Mouse (Mus musculus): Measurements from ENCODE around the gene Srrt. TPM values are rescaled to one million over a fixed set of nuclear protein-coding genes. Genes with fewer than 3 reads are reported as not detected.

The Srrt gene
- polyA plus RNA-seq (2014; fragmentation: Nextera tagmentation; extraction: Ambion mirVana) = 118 and 122 TPM in 2 replicates

DNA sequence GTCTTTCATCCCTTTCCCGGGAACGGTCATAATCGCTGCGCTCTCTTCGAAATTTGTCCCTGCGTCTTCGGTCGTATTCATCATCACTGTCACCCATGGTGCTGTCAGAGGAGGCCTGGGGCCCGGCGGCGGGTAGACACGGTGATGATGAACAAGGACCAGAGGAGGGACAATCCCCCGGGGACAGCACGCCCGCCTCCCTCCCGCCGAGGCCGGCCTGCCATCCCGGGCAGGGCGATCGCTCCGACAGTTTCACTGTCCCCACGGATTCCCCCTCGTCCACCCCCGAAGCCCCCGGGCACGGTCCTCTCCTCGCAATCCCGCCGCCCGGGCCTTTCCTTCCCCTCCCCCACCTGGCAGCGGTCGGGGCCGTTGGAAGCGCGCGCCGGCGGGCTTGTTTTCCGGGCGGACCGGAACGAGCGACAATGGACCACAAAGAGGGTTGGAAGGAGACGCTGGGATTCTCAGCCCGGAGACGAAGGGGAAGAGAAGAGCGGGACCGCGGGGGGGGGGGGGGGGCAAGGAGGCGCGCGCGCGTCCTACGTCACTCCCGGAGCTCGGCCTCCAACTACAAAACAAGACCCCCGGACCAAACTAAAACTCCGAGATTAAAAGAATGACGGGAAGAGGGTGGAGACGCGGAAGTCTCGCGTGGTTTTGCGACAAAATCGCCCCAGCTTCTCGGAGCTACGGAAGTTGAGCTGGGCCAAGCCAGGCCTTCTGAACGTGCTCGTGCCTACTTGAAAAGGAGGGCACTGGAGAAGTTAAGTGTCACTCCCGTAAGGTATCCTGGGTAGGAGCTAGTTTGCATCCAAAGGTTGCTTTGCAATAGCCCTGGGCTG is at the start of gene Srrt:
Gene Srrt, minus strand, starts transcription at position 604 of the 842 bp plus-strand sequence.
- peak within 1 kb of the TSS; percentile 93 for H3K27ac ChIP-seq (ENCODE audit: low read depth)
- peak within 1 kb of the TSS; percentile 80 for H3K4me2 ChIP-seq (ENCODE audit: low read length)
- peak within 1 kb of the TSS; percentile 95 for H3K9ac ChIP-seq (ENCODE audit: low read length)
- H3K36me3 ChIP-seq (ENCODE audit: control insufficient read depth, insufficient read depth, low read length) = peaks cover 72% of the 10 kb centered on the region
- no peaks in the 10 kb centered on the region for H3K9me3 ChIP-seq (ENCODE audit: control insufficient read depth, low read length)
- DNase-seq (ENCODE audit: low spot score) (peak; percentile 94), ATAC-seq (replicated peaks; ENCODE audit: low FRiP score, low TSS enrichment, low read depth) (peak; percentile 85)
- H3K4me3 ChIP-seq (ENCODE audit: low read depth, low read length) = peak within 1 kb of the TSS; percentile 88
- under 1% methylated on average over 57 of the region's 72 CpGs for WGBS
- peaks cover 30% of the 10 kb centered on the region for H3K4me1 ChIP-seq (replicated peaks; ENCODE audit: control insufficient read depth, insufficient read depth, low read length)
- H3K27me3 ChIP-seq (replicated peaks; ENCODE audit: control insufficient read depth, insufficient read depth, low read length) = no peaks in the 10 kb centered on the region

DNA sequence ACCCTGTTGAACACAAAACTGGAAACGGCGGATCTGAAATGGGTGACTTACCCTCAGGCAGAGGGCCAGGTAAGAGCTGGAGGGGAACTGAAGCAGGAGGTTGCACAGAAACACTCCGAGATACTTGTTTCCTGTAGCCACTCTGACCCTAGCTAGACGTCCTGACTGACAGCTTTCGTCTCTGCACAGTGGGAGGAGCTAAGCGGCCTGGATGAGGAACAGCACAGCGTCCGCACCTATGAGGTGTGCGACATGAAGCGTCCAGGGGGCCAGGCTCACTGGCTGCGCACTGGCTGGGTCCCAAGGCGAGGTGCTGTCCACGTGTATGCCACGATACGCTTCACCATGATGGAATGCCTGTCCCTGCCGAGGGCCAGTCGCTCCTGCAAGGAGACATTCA is 46.6 kb upstream of the Srrt start:
- no peak overlapping the region for H3K4me3 ChIP-seq (ENCODE audit: low read depth, low read length)
- no peaks in the 10 kb centered on the region for H3K27me3 ChIP-seq (replicated peaks; ENCODE audit: control insufficient read depth, insufficient read depth, low read length)
- no peak overlapping the region for H3K4me2 ChIP-seq (ENCODE audit: low read length)
- WGBS = 79% methylated on average over 17 of the region's 17 CpGs
- H3K9me3 ChIP-seq (ENCODE audit: control insufficient read depth, low read length) = no peaks in the 10 kb centered on the region
- no peak overlapping the region for H3K9ac ChIP-seq (ENCODE audit: low read length)
- H3K36me3 ChIP-seq (ENCODE audit: control insufficient read depth, insufficient read depth, low read length) = peaks cover 56% of the 10 kb centered on the region
- peaks cover 12% of the 10 kb centered on the region for H3K4me1 ChIP-seq (replicated peaks; ENCODE audit: control insufficient read depth, insufficient read depth, low read length)
- H3K27ac ChIP-seq (ENCODE audit: low read depth) = no peak overlapping the region
- no peak for ATAC-seq (replicated peaks; ENCODE audit: low FRiP score, low TSS enrichment, low read depth)
- DNase-seq (ENCODE audit: low spot score) = no peak

- Histone ChIP-seq H3K4me3 (ENCODE audit: low read depth, low read length) (peak overlapping the region; percentile 88), H3K4me2 (ENCODE audit: low read length) (peak overlapping the region; percentile 97), H3K4me1 (replicated peaks; ENCODE audit: control insufficient read depth, insufficient read depth, low read length) (peaks cover 23% of the 10 kb centered on the region), H3K9me3 (ENCODE audit: control insufficient read depth, low read length) (no peaks in the 10 kb centered on the region), H3K27ac (ENCODE audit: low read depth) (peak overlapping the region; percentile 34; the same call in 1 of the 2 replicates), H3K27me3 (replicated peaks; ENCODE audit: control insufficient read depth, insufficient read depth, low read length) (no peaks in the 10 kb centered on the region), H3K9ac (ENCODE audit: low read length) (peak overlapping the region; percentile 92), H3K36me3 (ENCODE audit: control insufficient read depth, insufficient read depth, low read length) (peaks cover 38% of the 10 kb centered on the region)
- 10% methylated on average over 16 of the region's 16 CpGs for WGBS
- ATAC-seq (replicated peaks; ENCODE audit: low FRiP score, low TSS enrichment, low read depth) (no peak), DNase-seq (ENCODE audit: low spot score) (no peak)
Observed at GRCm38 (mm10) chr5:137352011-137352975, 44.8 kb upstream of the Srrt start.

DNA sequence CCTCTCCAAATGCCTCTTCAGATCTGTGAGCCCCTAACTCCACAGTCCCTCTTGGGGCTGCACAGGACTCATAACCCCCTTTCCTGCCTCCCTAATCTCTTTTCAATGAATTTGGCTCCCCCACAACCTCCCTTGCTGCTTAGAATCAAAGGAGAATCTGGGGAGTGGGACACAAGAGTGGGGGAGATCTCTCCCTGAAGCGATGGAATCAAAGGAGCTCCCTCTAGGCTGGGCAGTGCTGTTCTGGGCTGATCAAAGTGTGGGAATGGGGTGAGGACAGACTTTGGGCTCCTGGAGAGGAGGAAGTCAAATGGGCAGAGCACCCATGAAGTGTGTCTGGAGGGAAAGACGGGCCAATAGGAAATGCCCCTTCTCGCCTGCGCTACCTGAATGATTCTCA is 43.9 kb upstream of the Srrt start:
- H3K27ac ChIP-seq (ENCODE audit: low read depth) = peak overlapping the region; percentile 91; the same call in 1 of the 2 replicates
- 10% methylated on average over 4 of the region's 4 CpGs for WGBS
- ATAC-seq (replicated peaks; ENCODE audit: low FRiP score, low TSS enrichment, low read depth) = no peak
- peak; percentile 60 for DNase-seq (ENCODE audit: low spot score)
- H3K9ac ChIP-seq (ENCODE audit: low read length) = peak overlapping the region; percentile 92
- peak overlapping the region; percentile 88 for H3K4me3 ChIP-seq (ENCODE audit: low read depth, low read length)
- peaks cover 23% of the 10 kb centered on the region for H3K4me1 ChIP-seq (replicated peaks; ENCODE audit: control insufficient read depth, insufficient read depth, low read length)
- H3K4me2 ChIP-seq (ENCODE audit: low read length) = peak overlapping the region; percentile 97
- no peaks in the 10 kb centered on the region for H3K9me3 ChIP-seq (ENCODE audit: control insufficient read depth, low read length)
- no peaks in the 10 kb centered on the region for H3K27me3 ChIP-seq (replicated peaks; ENCODE audit: control insufficient read depth, insufficient read depth, low read length)
- H3K36me3 ChIP-seq (ENCODE audit: control insufficient read depth, insufficient read depth, low read length) = peaks cover 30% of the 10 kb centered on the region

GRCm38 (mm10) chr5:137351058-137351380 is 43.5 kb upstream of the Srrt start:
- ATAC-seq (replicated peaks; ENCODE audit: low FRiP score, low TSS enrichment, low read depth) = no peak
- 2% methylated on average over 8 of the region's 8 CpGs for WGBS
- peak; percentile 64 for DNase-seq (ENCODE audit: low spot score)
- peak overlapping the region; percentile 91; the same call in 1 of the 2 replicates for H3K27ac ChIP-seq (ENCODE audit: low read depth)
- H3K4me1 ChIP-seq (replicated peaks; ENCODE audit: control insufficient read depth, insufficient read depth, low read length) = peaks cover 23% of the 10 kb centered on the region
- H3K9me3 ChIP-seq (ENCODE audit: control insufficient read depth, low read length) = no peaks in the 10 kb centered on the region
- peak overlapping the region; percentile 88 for H3K4me3 ChIP-seq (ENCODE audit: low read depth, low read length)
- peaks cover 26% of the 10 kb centered on the region for H3K36me3 ChIP-seq (ENCODE audit: control insufficient read depth, insufficient read depth, low read length)
- H3K9ac ChIP-seq (ENCODE audit: low read length) = peak overlapping the region; percentile 92
- H3K4me2 ChIP-seq (ENCODE audit: low read length) = peak overlapping the region; percentile 97
- no peaks in the 10 kb centered on the region for H3K27me3 ChIP-seq (replicated peaks; ENCODE audit: control insufficient read depth, insufficient read depth, low read length)

- Histone ChIP-seq H3K27ac (ENCODE audit: low read depth) (peak overlapping the region; percentile 91), H3K4me3 (ENCODE audit: low read depth, low read length) (peak overlapping the region; percentile 88), H3K27me3 (replicated peaks; ENCODE audit: control insufficient read depth, insufficient read depth, low read length) (no peaks in the 10 kb centered on the region), H3K4me1 (replicated peaks; ENCODE audit: control insufficient read depth, insufficient read depth, low read length) (peaks cover 23% of the 10 kb centered on the region), H3K36me3 (ENCODE audit: control insufficient read depth, insufficient read depth, low read length) (peaks cover 20% of the 10 kb centered on the region), H3K9me3 (ENCODE audit: control insufficient read depth, low read length) (no peaks in the 10 kb centered on the region), H3K4me2 (ENCODE audit: low read length) (peak overlapping the region; percentile 97), H3K9ac (ENCODE audit: low read length) (peak overlapping the region; percentile 92)
- ATAC-seq (replicated peaks; ENCODE audit: low FRiP score, low TSS enrichment, low read depth) (peak; percentile 57), DNase-seq (ENCODE audit: low spot score) (peak; percentile 69)
- under 1% methylated on average over 50 of the region's 55 CpGs for WGBS
Observed at GRCm38 (mm10) chr5:137350205-137351057, 43.0 kb upstream of the Srrt start.

DNA sequence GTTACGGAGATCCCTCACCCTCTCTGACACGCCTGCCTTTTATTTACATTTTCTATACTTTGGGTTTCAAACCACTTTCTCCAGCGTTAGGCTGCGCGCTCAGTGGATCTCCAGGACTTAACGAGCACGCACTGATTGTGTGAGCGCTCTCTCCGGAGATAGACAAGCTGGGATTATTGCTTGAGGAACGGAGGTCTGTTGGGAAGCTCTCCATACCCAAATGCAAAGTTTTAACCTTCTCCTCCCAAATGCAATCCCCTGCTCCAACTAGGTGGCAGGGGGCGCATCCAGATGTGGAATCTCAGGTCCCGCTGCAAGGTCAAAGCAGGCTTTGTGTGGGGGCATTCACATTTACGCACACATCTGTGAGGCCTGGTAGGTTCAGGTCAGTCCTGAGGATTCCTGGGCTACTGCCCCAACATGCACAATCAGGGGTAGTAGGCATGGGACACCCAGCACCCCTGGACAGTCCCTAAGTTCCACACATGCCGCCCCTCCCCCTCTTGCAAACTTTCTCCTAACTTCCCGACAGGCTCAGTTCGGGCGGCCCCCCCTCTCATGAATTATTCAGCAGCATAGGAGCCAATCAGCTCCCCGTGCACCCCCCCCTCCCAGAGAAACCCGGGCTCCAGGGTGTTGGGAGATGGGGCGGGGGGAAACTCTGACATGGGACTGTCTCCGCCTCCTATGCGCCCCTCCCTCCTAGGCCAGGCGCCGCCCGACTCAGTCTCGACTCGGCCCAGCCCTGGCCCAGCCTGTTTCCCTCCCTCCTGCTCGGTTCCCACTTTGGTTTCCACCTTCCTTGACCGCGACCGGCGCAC is 42.1 kb upstream of the Srrt start, which contains the start of gene Ephb4:
Gene Ephb4, plus strand, starts transcription at position 726 of the 821 bp plus-strand sequence.
- H3K27ac ChIP-seq (ENCODE audit: low read depth) = peak within 1 kb of the TSS; percentile 91
- peaks cover 12% of the 10 kb centered on the region for H3K36me3 ChIP-seq (ENCODE audit: control insufficient read depth, insufficient read depth, low read length)
- H3K9ac ChIP-seq (ENCODE audit: low read length) = peak within 1 kb of the TSS; percentile 92
- peak within 1 kb of the TSS; percentile 97 for H3K4me2 ChIP-seq (ENCODE audit: low read length)
- 1% methylated on average over 32 of the region's 32 CpGs for WGBS
- H3K9me3 ChIP-seq (ENCODE audit: control insufficient read depth, low read length) = no peaks in the 10 kb centered on the region
- peak within 1 kb of the TSS; percentile 88 for H3K4me3 ChIP-seq (ENCODE audit: low read depth, low read length)
- H3K4me1 ChIP-seq (replicated peaks; ENCODE audit: control insufficient read depth, insufficient read depth, low read length) = peaks cover 23% of the 10 kb centered on the region
- peak; percentile 96 for DNase-seq (ENCODE audit: low spot score)
- H3K27me3 ChIP-seq (replicated peaks; ENCODE audit: control insufficient read depth, insufficient read depth, low read length) = no peaks in the 10 kb centered on the region
- peak; percentile 95 for ATAC-seq (replicated peaks; ENCODE audit: low FRiP score, low TSS enrichment, low read depth)
